In genomic region chr2:33154751-33155372, GRCm38 (mm10) we compare ENCODE assay signal across 7 mouse cellular contexts. TPM values are rescaled to one million over a fixed set of nuclear protein-coding genes. Genes with fewer than 3 reads are reported as not detected.
A peak's percentile ranks its signal among the peaks of the same experiment; 100 is the strongest.
DNase-seq lines count a peak whose midpoint lies in the region; ATAC-seq and TF ChIP-seq lines count a peak whose summit lies in the region.

No protein-coding gene starts in this region.

- H3K27me3 ChIP-seq in hindbrain, postnatal 0 days (ENCODE audit: insufficient read depth, low read length) = no peaks in the 10 kb centered on the region
- no peaks in the 10 kb centered on the region for H3K27me3 ChIP-seq in midbrain, embryonic 10.5 days (ENCODE audit: low read depth, poor library complexity, severe bottlenecking)

- TF ChIP-seq CTCF in hindbrain, postnatal 0 days (IDR thresholded peaks at IDR 0.05; ENCODE audit: low read depth) = peak; percentile 97

- ATAC-seq in hindbrain, postnatal 0 days = peak; percentile 72

- 17% methylated on average over 5 of the region's 5 CpGs for WGBS in hindbrain, postnatal 0 days
- WGBS in midbrain, embryonic 10.5 days = 24% methylated on average over 5 of the region's 5 CpGs

- peak; percentile 87 for DNase-seq in ZHBTc4 (ENCODE audit: low read depth, low spot score)
- peak; percentile 89 to 92 for DNase-seq in cerebellum, postnatal 10 days
- DNase-seq in frontal cortex, postnatal 10 days (ENCODE audit: low spot score in 2 of 2) = peak; percentile 52 to 74
- DNase-seq in hindbrain, postnatal 0 days (ENCODE audit: low spot score) = peak; percentile 86
- DNase-seq in left cerebral cortex, adult 11 months (ENCODE audit: low spot score) = peak; percentile 73
- peak; percentile 73 for DNase-seq in midbrain, embryonic 10.5 days (ENCODE audit: low spot score)
- DNase-seq in skeletal muscle tissue, adult 2 months (ENCODE audit: low read depth, low spot score) = peak; percentile 76

- H3K4me2 ChIP-seq in hindbrain, postnatal 0 days (ENCODE audit: low read depth, low read length) = no peak overlapping the region

- no peak overlapping the region for H3K27ac ChIP-seq in hindbrain, postnatal 0 days
- peak overlapping the region; percentile 20; the same call in 1 of the 2 replicates for H3K27ac ChIP-seq in midbrain, embryonic 10.5 days (replicated peaks)

- H3K36me3 ChIP-seq in hindbrain, postnatal 0 days (ENCODE audit: insufficient read depth, low read length) = peaks cover 24% of the 10 kb centered on the region
- H3K36me3 ChIP-seq in midbrain, embryonic 10.5 days = peaks cover 3% of the 10 kb centered on the region; the same call in 1 of the 2 replicates

- H3K4me3 ChIP-seq in hindbrain, postnatal 0 days (ENCODE audit: low read length) = no peak overlapping the region
- H3K4me3 ChIP-seq in midbrain, embryonic 10.5 days = no peak overlapping the region

- no peaks in the 10 kb centered on the region for H3K9me3 ChIP-seq in hindbrain, postnatal 0 days (ENCODE audit: low read length)
- no peaks in the 10 kb centered on the region for H3K9me3 ChIP-seq in midbrain, embryonic 10.5 days (replicated peaks)

- H3K4me1 ChIP-seq in hindbrain, postnatal 0 days (ENCODE audit: insufficient read depth, low read length) = no peaks in the 10 kb centered on the region
- peaks cover 4% of the 10 kb centered on the region for H3K4me1 ChIP-seq in midbrain, embryonic 10.5 days

- no peak overlapping the region for H3K9ac ChIP-seq in hindbrain, postnatal 0 days (replicated peaks; ENCODE audit: low read length)

RNA-seq across cellular contexts. Expression of gene Garnl3, which starts 23.4 kb away (rescaled TPM):
- 96.9 and 105 TPM in 2 replicates for total RNA-seq in hindbrain, postnatal 0 days (2014; rRNA removed)
- polyA plus RNA-seq in hindbrain, postnatal 0 days (2015; fragmentation: Nextera tagmentation; extraction: Ambion mirVana) = 56.1 and 57.0 TPM in 2 replicates
- polyA plus RNA-seq in midbrain, embryonic 10.5 days (2016; fragmentation: Nextera tagmentation; extraction: Ambion mirVana) = 10.3 and 11.1 TPM in 2 replicates
